Mouse (Mus musculus) macrophage (primary cell): ENCODE results near the gene BC067074. TPM values are rescaled to one million over a fixed set of nuclear protein-coding genes. Genes with fewer than 3 reads are reported as not detected.

Experiments used
- H3K27ac ChIP-seq: fragments of 350-480 bp; formaldehyde crosslinking; 2 replicates; pipeline ENCODE4 v1.9.0; 2021
- H3K36me3 ChIP-seq: fragments of 350-480 bp; formaldehyde crosslinking; 2 replicates; pipeline ENCODE4 v1.9.0; 2021; ENCODE audit errors: inconsistent target
- H3K4me3 ChIP-seq: fragments of 350-480 bp; formaldehyde crosslinking; 2 replicates; pipeline ENCODE4 v1.9.0; 2021; ENCODE audit errors: inconsistent target
- H3K79me2 ChIP-seq: fragments of 350-480 bp; formaldehyde crosslinking; 2 replicates; pipeline ENCODE4 v1.9.0; 2021; ENCODE audit errors: inconsistent target
- WGBS: methylation state at CpG from one replicate; pipeline ENCODE4 v1.1.7; 2026; ENCODE audit warnings: inconsistent platforms; ENCODE audit not compliant: missing documents; 5-methylcytosine and 5-hydroxymethylcytosine counted together
- polyA plus RNA-seq: library from polyadenylated mRNA; stranded (reverse); fragments of 250-400 nt; gene quantifications from 3 replicates; pipeline ENCODE4 v1.2.4, GENCODE M21; 2018; ENCODE audit warnings: inconsistent platforms

The BC067074 gene
- polyA plus RNA-seq, 1 experiment from 2014 or later = not detected

DNA sequence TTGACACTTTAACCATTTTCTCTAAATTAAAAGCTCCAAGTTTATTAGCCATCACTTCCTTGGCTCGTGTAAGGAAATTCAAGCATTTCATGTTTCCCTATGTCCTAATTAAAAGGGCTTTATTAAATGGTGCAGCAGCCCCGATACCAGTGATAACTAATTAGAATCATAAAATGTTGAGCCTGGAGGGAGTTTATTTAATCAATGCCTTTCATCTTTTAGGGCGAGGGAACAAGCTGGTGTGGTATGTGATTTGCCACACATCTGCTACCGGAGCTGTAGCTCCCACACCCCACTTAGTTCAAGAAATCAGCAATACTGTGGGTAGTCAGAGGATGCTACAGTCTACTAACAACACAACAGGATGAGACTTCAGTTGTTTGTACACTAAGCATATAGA lies 3.2 kb upstream of the BC067074 start:
- no peaks in the 10 kb centered on the region for H3K79me2 ChIP-seq
- H3K36me3 ChIP-seq = no peaks in the 10 kb centered on the region
- 96% methylated on average over 4 of the region's 4 CpGs for whole genome bisulfite sequencing
- H3K27ac ChIP-seq = no peak overlapping the region
- no peak overlapping the region for H3K4me3 ChIP-seq

DNA sequence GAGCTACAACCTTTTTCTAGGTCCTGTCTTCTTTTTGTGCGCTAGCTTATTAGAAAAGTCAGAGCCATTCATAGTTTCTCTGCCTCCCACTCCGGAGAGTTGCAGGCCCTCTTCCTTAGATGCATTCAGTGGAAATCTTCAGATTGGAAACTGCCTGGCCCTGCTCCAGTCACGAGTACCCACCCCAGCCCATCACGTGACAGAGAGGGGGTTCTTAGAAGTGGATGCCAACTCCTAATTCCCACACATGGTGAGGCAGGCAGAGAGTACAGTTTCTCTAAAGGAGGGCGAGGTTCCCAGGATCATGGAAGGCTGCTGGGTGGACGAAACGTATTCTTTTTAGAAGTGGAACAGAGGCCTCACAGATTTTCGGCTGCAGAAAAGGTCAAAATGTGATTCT lies 958 bp upstream of the BC067074 start:
- 96% methylated on average over 8 of the region's 8 CpGs for WGBS
- Histone ChIP-seq H3K27ac (no peak overlapping the region), H3K36me3 (no peaks in the 10 kb centered on the region), H3K79me2 (no peaks in the 10 kb centered on the region), H3K4me3 (no peak overlapping the region)

DNA sequence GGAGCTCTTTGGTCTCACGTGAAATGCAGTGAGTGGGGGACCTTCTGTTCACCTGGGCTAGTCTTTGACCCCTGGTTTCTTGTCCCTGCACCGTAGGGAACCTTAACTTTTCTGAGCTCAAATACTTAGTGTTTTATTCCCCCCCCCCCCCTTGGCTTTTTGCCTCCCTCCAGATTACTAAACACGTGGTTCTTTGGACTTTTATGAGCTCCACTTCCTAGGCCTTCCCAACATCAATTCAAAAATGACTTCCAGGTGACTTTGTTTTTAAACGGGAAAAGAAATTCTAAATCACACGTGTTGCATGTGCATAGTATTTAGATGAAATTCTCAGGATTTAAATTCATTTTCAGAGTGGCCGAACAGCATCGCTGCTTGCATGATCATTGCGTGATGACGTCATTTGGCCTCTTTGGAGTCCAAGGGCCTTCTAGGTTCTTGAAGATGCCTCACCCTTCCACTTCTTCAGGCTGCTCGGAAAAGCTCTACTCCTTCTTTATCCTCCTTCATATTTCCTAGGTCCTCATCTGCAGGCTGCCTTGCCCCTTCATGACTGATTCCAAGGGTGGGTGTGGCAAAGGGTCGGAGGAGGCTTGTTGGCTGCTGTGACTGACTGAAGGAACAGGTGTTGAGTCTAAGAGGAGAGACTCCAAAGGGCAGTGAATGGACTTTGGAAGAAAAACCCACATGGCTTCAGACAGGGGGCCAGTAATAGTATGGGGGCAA lies 911 bp downstream of the BC067074 start:
- Histone ChIP-seq H3K4me3 (no peak overlapping the region), H3K36me3 (no peaks in the 10 kb centered on the region), H3K79me2 (no peaks in the 10 kb centered on the region), H3K27ac (no peak overlapping the region)
- 77% methylated on average over 11 of the region's 11 CpGs for WGBS

DNA sequence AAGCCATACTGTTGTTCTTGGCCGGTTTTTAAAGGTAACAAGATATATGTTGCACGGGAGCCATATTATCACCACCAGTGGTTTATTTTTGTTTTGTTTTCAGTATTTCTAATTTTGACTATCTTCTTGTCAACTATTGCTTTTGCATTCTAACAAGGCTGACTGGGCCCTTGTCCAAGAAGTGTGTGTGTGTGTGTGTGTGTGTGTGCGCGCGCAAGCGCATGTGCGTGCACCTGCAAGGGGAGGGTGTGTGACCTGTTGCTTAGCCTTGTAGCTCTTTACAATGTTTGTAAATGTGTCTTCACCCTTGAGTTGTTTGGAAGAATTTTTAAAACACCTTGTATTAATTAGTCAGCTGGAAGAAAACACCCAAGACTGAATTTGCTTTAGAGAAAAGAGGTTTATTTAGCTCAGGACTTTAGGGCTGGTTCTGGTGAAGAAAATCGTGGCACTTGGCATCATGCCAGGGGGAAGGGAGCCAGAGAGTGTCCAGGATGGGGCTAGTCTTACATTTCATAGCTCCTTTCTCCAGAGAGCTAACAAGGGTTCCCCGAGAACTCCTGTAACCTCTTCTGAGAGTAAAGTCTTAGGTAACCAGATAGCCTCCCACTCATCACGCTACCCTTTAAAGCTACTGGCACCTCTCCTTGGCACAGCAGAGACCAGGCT lies 3.0 kb downstream of the BC067074 start:
- Histone ChIP-seq H3K79me2 (no peaks in the 10 kb centered on the region), H3K4me3 (no peak overlapping the region), H3K36me3 (no peaks in the 10 kb centered on the region), H3K27ac (no peak overlapping the region)
- WGBS = 89% methylated on average over 10 of the region's 10 CpGs

DNA sequence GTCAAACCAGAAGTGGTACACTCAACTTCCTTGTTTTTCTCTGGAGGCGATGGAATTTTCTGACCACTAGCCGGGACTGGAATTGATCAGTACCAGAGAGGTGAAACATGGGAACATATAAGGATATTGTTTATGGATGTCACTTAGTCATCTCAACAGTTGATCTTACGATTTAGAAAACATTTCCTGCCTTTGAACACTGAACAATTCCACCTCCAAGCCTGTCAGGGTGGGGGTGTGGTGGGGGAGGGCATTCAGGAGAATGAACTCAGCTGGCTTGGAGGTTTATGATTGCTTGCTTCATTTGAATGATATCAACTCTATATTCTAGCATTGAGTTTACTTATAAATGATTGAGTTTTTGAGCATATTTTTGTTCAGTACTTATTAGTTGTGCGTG lies 13.6 kb downstream of the BC067074 start:
- Histone ChIP-seq H3K27ac (no peak overlapping the region), H3K79me2 (no peaks in the 10 kb centered on the region), H3K36me3 (no peaks in the 10 kb centered on the region), H3K4me3 (no peak overlapping the region)
- WGBS = 95% methylated on average over 4 of the region's 4 CpGs

DNA sequence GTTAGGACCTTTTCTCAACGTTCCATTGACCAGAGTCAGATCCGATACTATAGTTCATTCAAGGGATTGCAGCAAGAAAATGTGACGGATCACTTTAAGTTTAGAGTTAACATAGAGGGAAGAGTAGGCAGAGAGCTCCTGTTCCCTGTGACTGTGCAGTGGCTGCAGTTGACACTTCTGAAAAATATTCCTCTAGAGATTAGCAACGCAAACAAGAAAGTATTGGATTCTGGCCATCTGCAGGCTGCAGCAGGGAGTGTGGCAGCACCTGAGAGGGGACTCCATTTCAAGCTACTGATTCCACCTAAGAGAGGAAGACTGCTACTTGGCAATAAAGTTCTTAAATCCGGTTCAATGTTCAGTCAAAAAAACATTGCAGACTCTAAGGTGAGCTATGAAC lies 26.6 kb downstream of the BC067074 start:
- no peak overlapping the region for H3K27ac ChIP-seq
- 94% methylated on average over 5 of the region's 5 CpGs for WGBS

DNA sequence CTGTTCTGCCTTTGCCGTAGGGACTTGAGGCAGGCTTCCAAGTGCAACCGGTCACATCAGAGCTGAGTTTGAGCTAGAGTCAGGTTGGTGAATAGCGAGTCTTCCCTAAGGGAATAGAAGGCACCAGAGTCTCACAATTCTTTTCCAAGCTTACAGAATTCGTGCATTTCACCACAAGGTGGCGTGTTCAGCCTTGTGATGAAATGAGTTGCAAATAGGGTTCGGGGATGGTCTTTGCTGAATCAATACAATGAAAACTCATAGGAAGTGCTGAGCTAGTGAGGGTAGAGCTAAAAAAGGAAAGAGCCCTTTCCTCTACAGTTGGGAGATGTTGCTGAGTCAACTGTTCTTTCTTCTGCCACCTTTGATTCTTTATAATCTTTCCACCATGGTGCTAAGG lies 29.0 kb downstream of the BC067074 start:
- no peaks in the 10 kb centered on the region for H3K79me2 ChIP-seq
- WGBS = 23% methylated on average over 6 of the region's 6 CpGs
- no peak overlapping the region for H3K4me3 ChIP-seq
- H3K36me3 ChIP-seq = no peaks in the 10 kb centered on the region
- no peak overlapping the region for H3K27ac ChIP-seq

More for the DNA sequence above, 26.6 kb downstream of the BC067074 start:
- H3K4me3 ChIP-seq = no peak overlapping the region
- no peaks in the 10 kb centered on the region for H3K79me2 ChIP-seq
- H3K36me3 ChIP-seq = no peaks in the 10 kb centered on the region

DNA sequence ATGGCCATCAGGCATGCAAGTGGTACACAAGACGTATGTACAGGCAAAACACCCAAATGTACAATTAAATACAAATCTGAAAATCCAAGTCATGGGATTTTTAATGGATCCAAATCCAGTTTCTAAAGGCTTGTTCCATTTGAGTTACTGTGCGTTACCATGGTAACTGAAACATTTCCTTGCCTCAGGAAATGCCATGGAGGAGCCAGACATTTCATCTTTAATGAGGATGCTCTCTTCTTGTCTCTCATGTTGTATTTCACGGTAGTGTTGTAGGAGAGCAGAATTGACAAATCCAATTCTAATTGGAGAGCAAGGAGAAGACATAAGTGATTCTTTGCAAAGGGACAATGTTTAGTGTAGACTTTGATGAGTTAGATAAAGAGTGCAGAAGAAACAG lies 31.3 kb downstream of the BC067074 start:
- WGBS = 100% methylated on average over 3 of the region's 3 CpGs
- Histone ChIP-seq H3K27ac (no peak overlapping the region), H3K79me2 (no peaks in the 10 kb centered on the region)

DNA sequence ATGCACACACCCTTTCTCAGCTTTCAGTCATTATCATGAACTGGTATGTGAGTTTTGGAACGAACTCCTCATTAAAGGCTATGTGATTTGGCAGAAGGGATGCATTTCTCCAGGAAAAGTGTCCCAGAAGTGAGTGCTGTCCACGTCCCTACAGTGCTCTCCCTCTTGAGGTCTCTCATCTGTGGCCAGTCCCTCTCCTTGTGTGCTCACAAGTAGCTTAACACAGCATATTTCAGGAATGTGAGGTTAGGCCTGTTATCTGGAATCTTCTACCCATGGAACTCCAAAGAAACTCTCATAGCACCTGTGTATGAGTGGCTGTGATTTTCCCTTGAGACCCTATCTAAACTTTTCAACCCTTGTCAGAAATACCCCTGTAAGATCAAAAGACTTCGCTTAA lies 32.7 kb downstream of the BC067074 start:
- no peaks in the 10 kb centered on the region for H3K79me2 ChIP-seq
- no peak overlapping the region for H3K27ac ChIP-seq
- WGBS = 89% methylated on average over 3 of the region's 3 CpGs
- no peaks in the 10 kb centered on the region for H3K36me3 ChIP-seq
- H3K4me3 ChIP-seq = no peak overlapping the region

More for the DNA sequence above, 31.3 kb downstream of the BC067074 start:
- Histone ChIP-seq H3K4me3 (no peak overlapping the region), H3K36me3 (no peaks in the 10 kb centered on the region)

DNA sequence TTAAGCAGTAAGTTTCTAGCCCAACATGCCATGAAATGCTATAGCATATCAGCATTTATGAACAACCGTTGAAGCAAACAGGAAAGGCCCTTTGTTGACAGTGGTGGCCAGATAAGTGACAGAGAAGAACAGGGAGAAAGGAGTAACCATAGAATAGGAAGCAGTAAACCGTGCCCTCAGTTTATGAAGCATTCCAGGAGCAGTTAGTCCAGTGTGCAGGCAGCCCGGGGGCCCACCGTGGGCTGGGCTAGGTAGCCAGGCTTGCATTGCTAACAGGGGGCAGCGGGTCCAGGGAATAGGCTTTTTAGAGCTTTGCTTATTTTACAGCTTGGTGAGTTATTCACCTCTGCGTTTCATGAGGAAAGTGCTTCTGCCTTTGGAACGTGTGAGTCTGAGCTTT lies 39.3 kb downstream of the BC067074 start:
- Histone ChIP-seq H3K36me3 (no peaks in the 10 kb centered on the region), H3K27ac (no peak overlapping the region), H3K4me3 (no peak overlapping the region), H3K79me2 (no peaks in the 10 kb centered on the region)
- 63% methylated on average over 6 of the region's 7 CpGs for WGBS

DNA sequence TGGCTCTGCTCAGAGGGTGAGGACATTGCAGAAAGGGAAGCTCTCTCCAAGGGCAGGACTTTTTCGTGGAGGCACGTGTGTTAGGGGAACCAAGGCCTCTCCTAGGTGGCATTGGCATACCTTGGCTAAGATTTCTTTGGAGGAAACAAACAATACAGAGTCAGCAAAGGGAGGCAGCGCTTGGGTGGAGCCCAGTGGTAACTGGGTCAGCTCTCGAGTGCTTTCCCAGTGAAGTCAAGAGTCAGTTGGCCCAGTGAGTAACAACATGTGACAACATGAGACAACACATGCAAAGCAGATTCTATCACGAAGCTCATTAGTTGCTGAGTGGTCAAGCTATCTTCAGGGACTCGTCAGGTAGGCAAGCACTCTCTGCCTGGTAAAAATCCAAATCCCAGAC lies 40.4 kb downstream of the BC067074 start:
- no peaks in the 10 kb centered on the region for H3K36me3 ChIP-seq
- no peak overlapping the region for H3K27ac ChIP-seq
- WGBS = 58% methylated on average over 6 of the region's 6 CpGs

DNA sequence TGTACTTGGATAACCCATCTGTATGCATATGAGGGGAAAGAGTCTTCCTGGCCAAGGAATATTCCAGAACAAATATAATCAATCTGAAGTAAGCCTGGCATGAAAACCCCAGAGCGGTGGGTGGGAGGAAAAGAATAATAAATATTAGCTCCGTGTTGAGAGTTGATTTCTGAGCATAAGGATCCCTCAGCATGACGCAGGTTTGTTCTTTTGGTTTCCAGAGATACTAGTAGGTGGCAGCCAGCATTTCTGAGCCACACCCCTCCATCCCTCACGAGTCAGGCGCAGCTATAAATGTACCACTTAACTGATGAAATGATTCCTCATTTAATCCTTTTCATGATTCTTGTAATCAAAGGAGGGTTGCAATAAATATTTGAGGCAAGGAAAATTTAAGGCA lies 41.0 kb downstream of the BC067074 start:
- H3K36me3 ChIP-seq = no peaks in the 10 kb centered on the region
- 90% methylated on average over 5 of the region's 5 CpGs for WGBS
- no peaks in the 10 kb centered on the region for H3K79me2 ChIP-seq
- H3K27ac ChIP-seq = no peak overlapping the region
- no peak overlapping the region for H3K4me3 ChIP-seq

More for the DNA sequence above, 40.4 kb downstream of the BC067074 start:
- Histone ChIP-seq H3K4me3 (no peak overlapping the region), H3K79me2 (no peaks in the 10 kb centered on the region)

DNA sequence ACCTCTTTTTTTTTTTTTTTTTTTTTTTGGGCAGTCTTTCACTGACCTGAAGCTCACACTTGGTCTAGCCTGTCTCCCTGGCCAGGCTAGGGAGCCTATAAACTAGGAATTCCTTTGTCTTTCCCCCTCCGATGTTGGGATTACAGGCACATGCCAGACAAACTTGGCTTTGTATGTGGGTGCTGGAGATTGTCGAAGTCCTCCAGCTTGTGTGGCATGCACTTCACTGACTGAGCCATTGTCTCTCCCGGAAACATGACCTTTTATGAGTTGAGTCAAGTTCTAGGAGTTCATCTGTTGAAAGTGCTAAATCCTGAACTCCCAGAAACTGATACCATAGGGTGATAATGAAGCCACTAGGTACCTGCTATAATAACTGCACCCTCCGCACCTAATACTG lies 41.8 kb downstream of the BC067074 start:
- H3K27ac ChIP-seq = no peak overlapping the region
- H3K36me3 ChIP-seq = no peaks in the 10 kb centered on the region
- H3K4me3 ChIP-seq = no peak overlapping the region
- H3K79me2 ChIP-seq = no peaks in the 10 kb centered on the region
- WGBS = 98% methylated on average over 4 of the region's 4 CpGs

DNA sequence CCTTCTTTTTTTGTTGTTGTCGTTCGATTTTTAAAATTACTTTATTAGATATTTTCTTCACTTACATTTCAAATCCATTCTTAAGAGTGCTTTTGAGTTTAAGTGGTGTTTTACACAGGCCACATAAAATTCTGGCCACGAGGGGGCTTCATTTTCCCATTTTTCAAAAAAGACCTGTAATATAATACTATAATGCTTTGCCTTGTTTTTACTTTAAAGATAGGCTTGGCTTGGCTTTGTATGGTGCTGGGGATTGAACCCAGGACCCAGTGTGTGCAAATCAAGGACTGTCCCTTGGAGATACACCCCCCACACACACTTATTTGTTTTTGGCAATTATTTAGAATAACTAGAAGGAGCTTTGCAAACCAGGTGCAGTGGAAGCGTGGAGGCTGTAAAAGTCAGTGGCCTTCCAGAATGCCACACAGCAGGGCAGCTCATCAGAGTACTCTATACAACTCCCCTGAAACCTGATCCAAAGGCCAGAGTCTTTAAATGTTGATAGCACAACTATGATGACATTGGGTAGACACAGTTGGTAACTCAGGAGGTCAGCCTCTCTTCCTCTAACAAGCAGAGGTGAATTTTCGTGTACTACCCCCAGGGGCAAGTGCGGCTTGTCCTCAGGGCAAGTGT lies 44.4 kb downstream of the BC067074 start:
- Histone ChIP-seq H3K27ac (no peak overlapping the region), H3K79me2 (no peaks in the 10 kb centered on the region), H3K4me3 (no peak overlapping the region), H3K36me3 (no peaks in the 10 kb centered on the region)
- WGBS = 57% methylated on average over 6 of the region's 6 CpGs

DNA sequence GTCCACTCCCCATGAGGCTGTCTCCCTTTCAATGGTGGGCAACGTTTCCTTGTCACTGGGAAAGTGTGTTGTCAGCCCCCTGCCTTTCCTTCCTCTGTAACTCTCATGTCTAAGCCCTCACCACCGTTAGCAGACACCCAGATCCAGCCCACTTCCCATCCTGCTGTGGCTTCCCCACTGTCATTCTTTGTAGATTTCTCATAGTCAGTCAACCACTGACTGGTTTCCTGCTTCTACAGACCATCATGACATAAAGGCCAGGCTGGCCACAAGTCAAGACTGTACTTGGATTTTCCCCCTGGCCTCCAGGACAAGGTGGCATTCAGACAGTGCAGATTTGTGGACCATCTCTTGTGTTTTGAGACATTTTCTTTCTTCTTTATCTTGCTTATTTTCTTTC lies 47.7 kb downstream of the BC067074 start:
- 17% methylated on average over 2 of the region's 2 CpGs for WGBS
- Histone ChIP-seq H3K79me2 (no peaks in the 10 kb centered on the region), H3K4me3 (no peak overlapping the region), H3K27ac (no peak overlapping the region), H3K36me3 (no peaks in the 10 kb centered on the region)
